Mouse (Mus musculus) bone marrow, adult 2 months (tissue): ENCODE measurements around the gene Fam192a.
A peak's percentile ranks its signal among the peaks of the same experiment; 100 is the strongest.

Experiments
- CTCF ChIP-seq: fragments of 200-500 bp; IDR thresholded peaks from 2 replicates; pipeline ENCODE4 v1.5.1; 2011; ENCODE audit warnings: low read length, control low read depth; ENCODE audit not compliant: control insufficient read depth, insufficient read depth
- POLR2A ChIP-seq: fragments of 200-500 bp; IDR thresholded peaks from 2 replicates; pipeline ENCODE4 v1.6.1; 2011; ENCODE audit warnings: low read depth, mild to moderate bottlenecking, control low read depth, low read length, borderline replicate concordance; ENCODE audit not compliant: control insufficient read depth

DNA sequence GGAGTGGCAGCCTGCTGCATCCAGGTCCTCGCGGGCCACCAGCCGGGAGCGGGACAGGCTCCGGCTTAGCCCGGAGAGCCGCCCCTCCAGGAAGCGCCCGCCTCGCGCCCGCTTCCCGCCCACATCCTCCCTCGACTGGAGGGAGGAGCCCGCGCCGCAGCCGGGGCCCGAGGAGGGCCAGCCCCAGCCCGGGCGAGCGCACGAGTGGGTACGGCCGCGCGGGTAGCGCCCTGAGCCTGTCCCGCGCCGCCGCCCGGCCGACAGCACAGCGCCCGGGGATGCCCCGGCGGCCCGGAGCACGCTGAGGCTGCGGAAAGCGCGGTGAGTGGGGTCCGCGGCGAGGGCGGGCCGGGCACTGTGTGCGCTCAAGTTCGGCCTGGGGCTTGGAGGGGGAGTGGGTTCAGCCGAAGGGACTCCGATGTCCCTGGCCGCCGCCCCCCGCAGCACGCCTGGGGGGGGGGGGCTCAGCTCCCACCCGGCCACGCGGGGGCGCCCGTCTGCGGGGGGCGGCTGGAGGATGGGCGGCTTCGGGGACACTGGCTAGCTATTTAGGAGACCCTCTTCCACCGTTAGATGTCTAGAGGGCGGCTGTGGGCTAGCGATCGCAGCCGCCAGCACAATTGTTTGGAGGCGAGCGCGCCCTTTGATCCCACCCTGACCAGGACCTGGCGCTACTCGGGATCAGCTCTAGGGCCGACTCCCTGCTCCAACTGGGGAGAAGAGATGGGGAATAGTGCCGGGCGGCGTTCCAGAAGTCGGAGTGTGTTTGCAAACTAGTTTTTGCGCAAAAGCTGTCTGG, 68.7 kb downstream of the Fam192a start, which contains the start of gene Cpne2:
- TF ChIP-seq CTCF (no peak), POLR2A (peak; percentile 53; the same call in 1 of the 2 replicates)
